Mouse (Mus musculus) heart, embryonic 13.5 days (tissue): ENCODE measurements around the gene D2hgdh. TPM values are rescaled to one million over a fixed set of nuclear protein-coding genes. Genes with fewer than 3 reads are reported as not detected.
"Not testable (repeated sequence)": the region's sequence is repeated elsewhere in the genome, so short reads cannot be mapped to it uniquely, and the experiment has no call there.

Source experiments
- ATAC-seq: fragments of 200-750 bp; cut with Nextera tagmentation; 2 replicates; pipeline ENCODE4 v1.8.0; 2017; ENCODE audit warnings: moderate TSS enrichment; ENCODE audit not compliant: insufficient number of reproducible peaks, low FRiP score, low TSS enrichment; ENCODE audit errors: extremely low read depth
- H3K27ac ChIP-seq: fragments of 300-500 bp; sonication (generic); replicated peaks from 2 replicates; pipeline ENCODE4 v1.5.1; 2015; ENCODE audit warnings: moderate library complexity, mild to moderate bottlenecking, inconsistent platforms
- H3K27me3 ChIP-seq: fragments of 300-500 bp; sonication (generic); replicated peaks from 2 replicates; pipeline ENCODE4 v1.6.1; 2015; ENCODE audit warnings: mild to moderate bottlenecking, inconsistent platforms
- H3K36me3 ChIP-seq: fragments of 300-500 bp; sonication (generic); 2 replicates; pipeline ENCODE4 v1.6.1; 2015; ENCODE audit warnings: mild to moderate bottlenecking, inconsistent platforms
- H3K4me1 ChIP-seq: fragments of 300-500 bp; sonication (generic); 2 replicates; pipeline ENCODE4 v1.6.1; 2015; ENCODE audit warnings: inconsistent platforms
- H3K4me2 ChIP-seq: fragments of 300-500 bp; sonication (generic); 2 replicates; pipeline ENCODE4 v1.6.1; 2015; ENCODE audit warnings: inconsistent platforms, mild to moderate bottlenecking, moderate library complexity
- H3K4me3 ChIP-seq: fragments of 300-500 bp; sonication (generic); 2 replicates; pipeline ENCODE4 v1.5.1; 2015; ENCODE audit warnings: moderate library complexity, mild to moderate bottlenecking, inconsistent platforms
- H3K9ac ChIP-seq: fragments of 300-500 bp; sonication (generic); 2 replicates; pipeline ENCODE4 v1.6.1; 2015; ENCODE audit warnings: inconsistent platforms, mild to moderate bottlenecking, moderate library complexity
- H3K9me3 ChIP-seq: fragments of 300-500 bp; sonication (generic); 2 replicates; pipeline ENCODE4 v1.6.1; 2016; ENCODE audit warnings: inconsistent platforms
- WGBS: fragments of 180-500 bp; shearing (Covaris S2); methylation state at CpG from one replicate; pipeline ENCODE4 v1.1.7; 2015; ENCODE audit warnings: mixed read lengths; 5-methylcytosine and 5-hydroxymethylcytosine counted together
- polyA plus RNA-seq: library from polyadenylated mRNA; unstranded; fragments of >200 nt; fragmentation: Nextera tagmentation; extraction: Ambion mirVana; gene quantifications from 2 replicates; pipeline ENCODE4 v1.2.1, GENCODE M21; 2015

The D2hgdh gene
- polyA plus RNA-seq, 1 experiment from 2014 or later, result 12.5 TPM

GRCm38 (mm10) chr1:93832754-93833360 lies 8.1 kb downstream of the D2hgdh start:
- not testable (repeated sequence) for H3K27me3 ChIP-seq, H3K9ac ChIP-seq, H3K4me3 ChIP-seq, ATAC-seq, H3K4me1 ChIP-seq, H3K4me2 ChIP-seq, H3K27ac ChIP-seq, H3K9me3 ChIP-seq
- 53% methylated on average over 3 of the region's 4 CpGs for WGBS
- peaks cover 35% of the 10 kb centered on the region for H3K36me3 ChIP-seq

GRCm38 (mm10) chr1:93834671-93835150 lies 10.0 kb downstream of the D2hgdh start:
- no peak for ATAC-seq
- Histone ChIP-seq H3K4me1 (no peaks in the 10 kb centered on the region), H3K4me3 (no peak overlapping the region), H3K9ac (no peak overlapping the region), H3K36me3 (peaks cover 30% of the 10 kb centered on the region), H3K27ac (no peak overlapping the region), H3K9me3 (no peaks in the 10 kb centered on the region), H3K27me3 (no peaks in the 10 kb centered on the region), H3K4me2 (no peak overlapping the region)
- WGBS, result 86% methylated on average over 7 of the region's 7 CpGs

GRCm38 (mm10) chr1:93835211-93835610 lies 10.5 kb downstream of the D2hgdh start:
- Histone ChIP-seq H3K36me3 (peaks cover 25% of the 10 kb centered on the region), H3K4me3 (no peak overlapping the region), H3K4me1 (no peaks in the 10 kb centered on the region), H3K27me3 (no peaks in the 10 kb centered on the region), H3K4me2 (no peak overlapping the region), H3K9ac (no peak overlapping the region), H3K9me3 (no peaks in the 10 kb centered on the region), H3K27ac (no peak overlapping the region)
- no peak for ATAC-seq
- WGBS, result 88% methylated on average over 3 of the region's 4 CpGs

DNA sequence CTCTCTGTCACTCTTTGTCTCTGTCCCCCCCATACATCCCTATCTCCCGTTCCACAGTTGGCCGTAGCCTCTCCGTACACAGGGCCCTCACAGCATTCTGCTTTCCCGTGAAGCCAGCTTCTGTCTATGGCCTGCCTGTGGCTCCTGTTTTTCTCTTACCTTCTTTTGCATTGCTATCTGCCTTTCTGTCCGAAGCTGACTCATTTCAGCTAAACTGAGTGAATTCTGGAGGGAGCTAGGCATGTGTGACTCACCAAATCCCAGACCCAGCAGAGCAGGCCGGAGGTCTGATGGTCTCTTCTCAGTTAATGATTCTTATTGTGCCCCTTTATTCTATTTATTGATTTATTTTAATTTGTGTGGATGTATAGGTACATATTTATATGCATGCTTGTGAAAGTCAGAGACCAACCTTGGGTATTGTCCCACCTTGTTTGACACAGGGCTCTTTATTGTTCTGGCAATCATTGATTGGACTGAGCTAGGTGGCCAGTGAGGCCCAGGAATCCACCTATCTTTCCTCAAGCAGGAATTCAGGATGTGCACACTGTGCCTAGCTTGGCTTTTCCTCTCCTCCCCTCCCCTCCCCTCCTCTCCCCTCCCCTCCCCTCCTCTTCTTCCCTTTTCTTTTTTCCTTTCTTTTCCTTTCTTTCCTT lies 11.3 kb downstream of the D2hgdh start:
- H3K36me3 ChIP-seq, result peaks cover 25% of the 10 kb centered on the region
- H3K4me2 ChIP-seq, result no peak overlapping the region
- no peak overlapping the region for H3K4me3 ChIP-seq
- no peaks in the 10 kb centered on the region for H3K9me3 ChIP-seq
- H3K9ac ChIP-seq, result no peak overlapping the region
- H3K27me3 ChIP-seq, result no peaks in the 10 kb centered on the region
- ATAC-seq, result no peak
- no peaks in the 10 kb centered on the region for H3K4me1 ChIP-seq
- 72% methylated on average over 6 of the region's 6 CpGs for WGBS
- no peak overlapping the region for H3K27ac ChIP-seq

DNA sequence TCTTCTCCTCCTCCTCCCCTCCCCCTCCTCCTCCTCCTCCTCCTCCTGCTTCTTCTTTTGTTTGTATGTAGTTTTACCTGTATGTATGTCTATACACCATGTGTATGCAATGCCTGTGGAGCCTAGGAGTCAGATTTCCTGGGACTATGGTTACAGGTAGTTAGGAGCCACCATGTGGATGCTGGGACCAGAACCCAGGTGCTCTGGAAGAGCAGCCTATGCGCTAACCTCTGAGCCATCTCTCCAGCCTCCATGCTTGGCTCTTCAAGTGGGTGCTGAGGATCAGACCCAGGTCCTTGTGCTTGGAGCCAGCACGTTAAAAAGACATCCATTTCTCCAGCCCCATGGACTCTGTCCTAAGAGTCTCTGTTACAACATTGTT lies 11.8 kb downstream of the D2hgdh start:
- H3K9me3 ChIP-seq, result no peaks in the 10 kb centered on the region
- no peak for ATAC-seq
- WGBS, result 91% methylated on average over 2 of the region's 2 CpGs

GRCm38 (mm10) chr1:93837335-93837734 lies 12.6 kb downstream of the D2hgdh start:
- no peak overlapping the region for H3K9ac ChIP-seq
- no peak overlapping the region for H3K27ac ChIP-seq
- no peaks in the 10 kb centered on the region for H3K4me1 ChIP-seq
- H3K36me3 ChIP-seq, result peaks cover 21% of the 10 kb centered on the region
- H3K9me3 ChIP-seq, result no peaks in the 10 kb centered on the region
- no peaks in the 10 kb centered on the region for H3K27me3 ChIP-seq
- H3K4me3 ChIP-seq, result no peak overlapping the region
- WGBS, result 86% methylated on average over 8 of the region's 8 CpGs
- ATAC-seq, result no peak
- no peak overlapping the region for H3K4me2 ChIP-seq

More for the DNA sequence above, 11.8 kb downstream of the D2hgdh start:
- Histone ChIP-seq H3K4me2 (no peak overlapping the region), H3K4me1 (no peaks in the 10 kb centered on the region), H3K27ac (no peak overlapping the region), H3K27me3 (no peaks in the 10 kb centered on the region), H3K9ac (no peak overlapping the region), H3K4me3 (no peak overlapping the region), H3K36me3 (peaks cover 21% of the 10 kb centered on the region)

DNA sequence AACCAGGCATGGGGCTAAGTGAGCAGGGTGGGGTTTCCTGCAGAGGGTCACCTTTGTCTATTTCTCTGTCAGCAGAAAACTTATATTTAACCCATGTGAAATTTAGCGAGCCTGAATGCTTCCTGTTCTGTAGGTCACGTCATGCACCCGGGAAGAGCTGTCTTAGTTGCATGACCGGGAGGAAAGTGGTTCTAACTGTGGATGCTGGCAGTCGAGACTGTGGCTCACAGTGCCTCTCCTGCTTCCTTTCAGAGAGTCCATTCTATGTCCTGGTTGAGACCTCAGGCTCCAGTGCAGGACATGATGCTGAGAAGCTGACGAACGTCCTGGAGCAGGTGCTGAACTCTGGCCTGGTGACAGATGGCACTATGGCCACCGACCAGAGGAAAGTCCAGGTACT lies 13.9 kb downstream of the D2hgdh start:
- 86% methylated on average over 8 of the region's 8 CpGs for WGBS
- H3K4me1 ChIP-seq, H3K4me2 ChIP-seq, H3K9ac ChIP-seq, H3K27ac ChIP-seq, H3K27me3 ChIP-seq, H3K9me3 ChIP-seq, ATAC-seq, H3K4me3 ChIP-seq: not testable (repeated sequence)
- H3K36me3 ChIP-seq, result peaks cover 21% of the 10 kb centered on the region

- not testable (repeated sequence) for H3K36me3 ChIP-seq, H3K4me2 ChIP-seq, H3K4me1 ChIP-seq, H3K9me3 ChIP-seq, H3K27ac ChIP-seq, H3K27me3 ChIP-seq, H3K9ac ChIP-seq, ATAC-seq, H3K4me3 ChIP-seq
- 43% methylated on average over 1 of the region's 3 CpGs for WGBS
Observed at GRCm38 (mm10) chr1:93845766-93846366, 21.2 kb downstream of the D2hgdh start.

DNA sequence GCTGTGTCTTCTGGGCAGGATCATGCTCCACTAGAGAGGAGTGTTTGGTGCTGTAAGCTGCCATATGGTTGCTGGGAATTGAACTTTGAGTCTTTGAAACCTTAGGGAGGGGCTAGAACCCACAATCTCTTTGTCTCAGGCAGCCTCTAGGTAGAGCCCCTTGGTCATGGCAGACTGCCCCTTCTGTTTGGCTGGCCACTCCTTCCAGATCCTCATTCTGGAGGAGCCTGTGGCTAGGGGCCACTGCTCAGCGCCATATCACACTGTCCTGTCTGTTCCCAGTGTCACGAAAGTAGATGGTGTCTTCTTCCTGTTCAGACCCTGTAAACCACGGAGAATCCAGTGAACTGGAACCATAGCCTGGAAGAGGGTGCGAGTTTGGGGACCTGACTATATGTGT lies 31.1 kb downstream of the D2hgdh start:
- WGBS, result 79% methylated on average over 4 of the region's 4 CpGs
- ATAC-seq, H3K36me3 ChIP-seq, H3K4me3 ChIP-seq, H3K9ac ChIP-seq, H3K4me1 ChIP-seq, H3K9me3 ChIP-seq, H3K27ac ChIP-seq, H3K4me2 ChIP-seq, H3K27me3 ChIP-seq: not testable (repeated sequence)

- Histone ChIP-seq H3K4me3 (no peak overlapping the region), H3K9ac (no peak overlapping the region), H3K36me3 (no peaks in the 10 kb centered on the region), H3K4me2 (no peak overlapping the region), H3K9me3 (no peaks in the 10 kb centered on the region), H3K27ac (no peak overlapping the region), H3K27me3 (no peaks in the 10 kb centered on the region), H3K4me1 (no peaks in the 10 kb centered on the region)
- 73% methylated on average over 6 of the region's 6 CpGs for WGBS
- ATAC-seq, result no peak
Observed at GRCm38 (mm10) chr1:93857370-93857769, 32.7 kb downstream of the D2hgdh start.

GRCm38 (mm10) chr1:93857991-93858390 lies 33.3 kb downstream of the D2hgdh start:
- no peak for ATAC-seq
- Histone ChIP-seq H3K4me3 (no peak overlapping the region), H3K36me3 (no peaks in the 10 kb centered on the region), H3K9ac (no peak overlapping the region), H3K27me3 (no peaks in the 10 kb centered on the region), H3K4me2 (no peak overlapping the region), H3K9me3 (no peaks in the 10 kb centered on the region), H3K4me1 (no peaks in the 10 kb centered on the region), H3K27ac (no peak overlapping the region)
- WGBS, result 81% methylated on average over 3 of the region's 3 CpGs

GRCm38 (mm10) chr1:93859619-93860018 lies 34.9 kb downstream of the D2hgdh start:
- Histone ChIP-seq H3K27me3 (no peaks in the 10 kb centered on the region), H3K4me3 (no peak overlapping the region), H3K27ac (no peak overlapping the region), H3K9me3 (no peaks in the 10 kb centered on the region), H3K4me2 (no peak overlapping the region), H3K9ac (no peak overlapping the region), H3K4me1 (no peaks in the 10 kb centered on the region), H3K36me3 (no peaks in the 10 kb centered on the region)
- no peak for ATAC-seq
